Mouse (Mus musculus): ENCODE measurements around the gene Derl3.

DNA sequence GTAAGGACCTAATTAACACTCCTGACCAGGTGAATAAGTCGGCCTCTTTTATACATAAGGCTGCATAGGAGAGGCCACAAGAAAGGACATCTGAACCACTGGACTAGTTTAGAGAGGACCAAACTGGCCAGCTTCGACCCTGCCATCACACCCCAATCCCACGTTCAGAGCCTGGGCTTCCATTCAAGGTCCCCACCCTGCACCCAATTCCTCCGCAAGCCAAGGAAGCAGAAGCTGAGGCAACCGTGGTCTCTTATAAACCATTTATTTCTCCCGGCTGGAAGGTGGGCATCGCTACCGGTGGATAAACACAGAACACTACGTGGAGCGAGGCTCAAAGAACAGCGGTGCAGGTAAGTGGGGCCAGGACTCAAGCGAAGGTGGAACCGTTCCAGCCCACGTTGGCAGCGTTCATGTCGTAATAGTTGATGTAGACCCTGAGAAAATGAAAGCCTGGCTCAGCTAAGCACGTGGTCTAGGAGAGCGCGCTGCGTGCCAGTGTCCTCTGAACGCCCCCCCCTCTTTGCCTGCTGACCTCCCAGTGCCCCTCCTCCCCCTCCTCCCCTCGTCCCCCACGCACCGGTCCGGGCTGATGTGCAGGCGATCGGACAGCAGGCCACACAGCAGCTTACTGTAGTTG is 34.0 kb upstream of the Derl3 start:
- TF ChIP-seq CTCF (IDR thresholded peaks at IDR 0.05; ENCODE audit: low read depth) (no peak), EP300 (IDR thresholded peaks at IDR 0.05; ENCODE audit: low read depth) (no peak)
